Mouse (Mus musculus): ENCODE measurements around the gene Hivep3.

The Hivep3 gene

DNA sequence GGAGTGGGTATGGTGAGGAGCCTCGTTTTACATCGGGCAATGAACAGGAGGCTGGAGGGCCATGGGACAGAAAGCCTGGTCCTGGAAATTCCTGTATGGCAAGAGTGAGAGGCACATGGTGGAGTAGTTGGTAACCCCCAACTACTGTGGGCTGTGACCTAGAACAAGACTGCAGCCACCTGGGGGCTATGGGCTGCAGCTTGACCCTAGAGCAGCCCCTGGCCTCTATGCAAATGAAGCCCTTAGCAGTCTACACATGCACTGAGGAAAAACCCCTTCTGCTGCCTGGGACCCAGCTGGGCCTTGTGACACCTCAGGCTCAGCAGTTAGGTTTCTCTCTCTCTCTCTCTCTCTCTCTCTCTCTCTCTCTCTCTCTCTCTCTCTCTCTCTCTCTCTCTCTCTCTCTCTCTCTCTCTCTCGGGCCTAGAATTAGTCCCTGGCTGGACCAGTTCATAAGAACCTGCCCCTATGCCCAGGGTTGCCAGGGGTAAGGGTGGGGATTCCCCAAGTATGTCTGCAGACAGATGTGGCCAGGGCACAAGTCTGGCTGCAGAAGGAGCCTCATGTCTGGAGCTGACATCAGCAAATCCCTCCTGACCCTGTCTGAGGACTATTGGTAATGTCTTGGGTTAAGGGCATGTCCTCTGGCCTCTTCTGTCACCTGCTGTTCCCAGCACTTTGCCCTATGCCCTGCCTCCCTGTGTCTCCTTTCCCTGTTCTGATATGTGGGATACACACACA is 243.0 kb downstream of the Hivep3 start:
- DNase-seq (ENCODE audit: low spot score in 2 of 2): peak; percentile 9 to 24

GRCm38 (mm10) chr4:119977817-119978491 is 244.4 kb downstream of the Hivep3 start:
- no peak for DNase-seq (ENCODE audit: low spot score in 2 of 2)

DNA sequence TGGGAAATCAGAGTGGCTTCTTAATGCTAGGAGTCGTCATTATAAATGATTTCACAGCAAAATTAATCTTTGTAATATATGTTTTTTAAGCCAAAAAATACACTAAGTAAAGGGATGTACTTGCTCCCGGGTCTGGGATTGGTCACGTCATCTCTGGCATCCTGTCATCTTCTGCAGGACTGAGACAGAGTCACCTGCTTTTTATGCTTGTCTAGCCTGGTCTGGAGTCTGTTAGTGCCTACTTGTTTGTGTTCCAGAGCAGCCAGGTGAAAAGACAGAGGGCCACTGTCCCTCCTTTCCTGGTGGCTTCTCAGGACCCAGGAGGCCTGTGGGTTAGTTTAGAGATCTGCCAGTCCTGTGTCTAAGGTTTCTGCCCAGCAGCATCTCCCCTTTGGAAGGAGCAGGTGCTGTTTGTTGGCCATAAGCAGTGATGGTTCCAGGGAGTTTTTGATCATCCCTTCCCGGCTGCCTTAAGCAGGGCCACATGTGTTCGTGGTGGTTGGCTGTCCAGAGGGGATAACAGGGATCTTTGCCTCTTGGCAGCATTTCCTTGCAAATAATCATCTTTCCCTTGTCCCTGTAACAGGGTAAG is 245.8 kb downstream of the Hivep3 start:
- no peak for DNase-seq (ENCODE audit: low spot score in 2 of 2)

DNA sequence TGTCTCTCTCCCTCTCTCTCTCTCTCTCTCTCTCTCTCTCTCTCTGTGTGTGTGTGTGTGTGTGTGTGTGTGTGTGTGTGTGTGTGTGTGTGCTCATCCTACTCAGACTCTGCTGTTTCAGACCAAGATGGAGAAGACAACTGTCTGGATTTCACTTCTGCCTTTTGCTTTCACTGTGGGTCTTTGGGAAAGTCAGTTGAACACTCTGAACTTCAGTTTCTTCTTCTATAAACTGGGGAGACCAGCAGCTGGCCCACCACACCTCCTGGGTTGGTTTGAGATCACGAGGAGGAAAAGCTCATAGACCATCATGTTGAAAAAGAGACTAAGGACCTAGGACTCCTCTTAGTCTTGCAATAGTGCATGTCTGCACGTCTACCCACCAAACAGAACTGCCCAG is 246.3 kb downstream of the Hivep3 start:
- no peak for DNase-seq (ENCODE audit: low spot score in 2 of 2)

DNA sequence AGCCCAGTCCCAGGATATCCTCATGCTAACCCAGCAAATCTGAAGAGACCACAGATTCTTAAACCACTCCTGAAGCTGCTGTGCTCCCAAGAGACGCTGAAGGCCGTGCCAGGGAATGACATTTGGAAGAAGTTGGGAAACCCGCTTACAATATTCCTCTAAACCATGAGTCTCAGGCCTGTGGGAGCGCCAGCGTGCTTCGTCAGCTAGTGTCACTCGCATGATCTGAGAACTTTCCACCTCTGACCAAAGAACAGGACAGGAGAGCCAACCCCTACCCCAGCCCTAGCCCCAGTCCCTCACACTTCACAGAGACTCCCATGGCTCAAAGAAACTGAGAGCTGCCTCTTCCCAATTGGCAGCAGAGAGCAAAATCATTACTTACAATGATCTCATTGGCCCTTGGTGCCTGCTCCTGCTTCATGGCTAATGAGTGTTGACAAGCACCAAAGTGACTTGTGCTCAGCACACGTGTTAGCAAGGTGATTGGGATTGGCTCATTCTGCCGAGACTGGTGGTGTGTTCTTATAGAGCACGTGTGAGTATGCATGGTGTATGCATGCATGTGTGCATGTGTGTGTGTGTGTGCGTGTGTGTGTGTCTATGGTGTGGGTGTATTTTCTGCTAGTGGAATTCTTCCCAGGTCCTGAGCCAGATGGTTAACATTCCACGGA is 247.6 kb downstream of the Hivep3 start:
- no peak for DNase-seq (ENCODE audit: low spot score in 2 of 2)

GRCm38 (mm10) chr4:119986065-119986464 is 252.5 kb downstream of the Hivep3 start:
- DNase-seq (ENCODE audit: low spot score in 2 of 2): no peak

DNA sequence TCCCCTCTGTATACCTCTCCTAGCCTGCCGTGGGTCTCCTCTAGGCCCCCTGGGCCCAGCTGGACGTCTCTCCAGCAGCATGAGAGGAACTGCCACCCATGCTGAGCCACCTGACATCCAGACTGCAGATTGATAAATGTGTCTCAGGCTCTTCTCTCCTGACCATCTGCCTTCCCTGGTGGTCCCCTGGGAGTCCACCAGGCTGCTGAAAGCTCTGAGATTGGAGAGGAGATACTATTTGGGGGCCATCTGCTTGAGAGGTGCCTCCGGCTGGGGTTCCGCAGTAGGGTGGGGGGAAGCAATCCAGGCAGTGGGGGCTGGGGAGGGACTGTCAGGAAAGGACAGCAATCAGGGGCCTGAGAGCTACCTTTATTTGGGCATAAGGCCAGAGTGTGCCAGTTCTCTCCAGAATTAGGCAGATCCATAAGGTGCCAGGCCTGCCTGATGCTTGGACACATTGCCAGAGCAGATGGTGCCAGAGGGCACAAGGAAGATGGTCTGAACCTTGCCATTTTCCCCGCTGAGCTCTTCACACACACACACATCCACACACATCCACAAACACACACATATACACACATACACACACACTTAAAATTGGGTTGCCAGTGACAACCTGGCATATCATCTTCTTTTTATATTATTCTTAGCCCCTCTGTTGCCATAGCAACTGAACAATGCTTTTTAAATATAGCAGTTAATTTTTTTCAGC is 253.2 kb downstream of the Hivep3 start:
- no peak for DNase-seq (ENCODE audit: low spot score in 2 of 2)

GRCm38 (mm10) chr4:119987376-119988087 is 253.9 kb downstream of the Hivep3 start:
- no peak for DNase-seq (ENCODE audit: low spot score in 2 of 2)

- no peak for DNase-seq (ENCODE audit: low spot score in 2 of 2)
These were observed 255.6 kb downstream of the Hivep3 start for GRCm38 (mm10) chr4:119989031-119989693.

- no peak for DNase-seq (ENCODE audit: low spot score in 2 of 2)
These were observed 256.8 kb downstream of the Hivep3 start for GRCm38 (mm10) chr4:119990346-119990745.

- no peak for DNase-seq (ENCODE audit: low spot score in 2 of 2)
These were observed 257.3 kb downstream of the Hivep3 start for GRCm38 (mm10) chr4:119990841-119991240.

DNA sequence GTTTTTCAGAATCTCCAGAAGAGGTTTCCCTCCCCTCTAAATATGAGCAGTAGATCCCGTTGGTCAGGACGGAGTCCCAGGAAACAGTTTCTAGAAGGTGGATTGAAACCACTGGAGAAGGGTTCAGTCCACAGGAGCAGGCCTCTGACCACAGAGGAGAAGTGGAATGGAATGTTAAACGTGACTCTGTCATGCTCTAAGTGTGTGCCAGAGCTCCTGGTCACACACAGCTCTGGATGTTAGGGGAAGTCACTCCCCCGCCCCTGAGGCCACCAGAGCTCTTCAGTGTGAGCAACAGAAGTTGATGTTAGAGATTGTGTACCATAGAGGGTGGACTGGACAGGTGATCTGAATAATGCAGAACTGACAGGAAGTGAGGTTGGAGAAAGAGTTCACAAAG is 258.2 kb downstream of the Hivep3 start:
- no peak for DNase-seq (ENCODE audit: low spot score in 2 of 2)

GRCm38 (mm10) chr4:119996377-119996776 is 262.8 kb downstream of the Hivep3 start:
- no peak for DNase-seq (ENCODE audit: low spot score in 2 of 2)

GRCm38 (mm10) chr4:119997351-119997750 is 263.8 kb downstream of the Hivep3 start:
- DNase-seq (ENCODE audit: low spot score in 2 of 2): no peak

- DNase-seq (ENCODE audit: low spot score in 2 of 2): no peak
These were observed 265.3 kb downstream of the Hivep3 start for GRCm38 (mm10) chr4:119998911-119999310.

- DNase-seq (ENCODE audit: low spot score in 2 of 2): no peak
These were observed 267.3 kb downstream of the Hivep3 start for GRCm38 (mm10) chr4:120000881-120001280.

DNA sequence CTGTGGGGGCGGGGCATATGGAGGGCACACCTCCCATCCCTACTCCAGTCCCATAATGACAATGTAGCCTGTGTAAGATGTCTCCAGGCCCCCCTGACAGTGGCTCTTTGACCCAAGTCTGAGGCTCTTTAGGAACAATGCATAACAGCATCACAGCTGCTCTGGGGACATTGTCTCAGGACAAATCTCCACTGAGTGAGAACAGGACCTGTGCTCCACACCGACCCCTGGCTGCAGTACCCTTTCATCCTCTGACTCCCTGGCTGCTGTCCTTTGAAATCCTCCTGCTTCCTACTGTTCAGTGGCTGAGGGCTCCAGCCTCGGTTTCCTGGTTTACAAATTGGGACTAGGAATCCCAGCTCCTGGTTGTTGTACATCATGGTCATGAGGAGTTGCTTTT is 269.4 kb downstream of the Hivep3 start:
- DNase-seq (ENCODE audit: low spot score in 2 of 2): no peak

- no peak for DNase-seq (ENCODE audit: low spot score in 2 of 2)
These were observed 272.5 kb downstream of the Hivep3 start for GRCm38 (mm10) chr4:120006046-120006445.

DNA sequence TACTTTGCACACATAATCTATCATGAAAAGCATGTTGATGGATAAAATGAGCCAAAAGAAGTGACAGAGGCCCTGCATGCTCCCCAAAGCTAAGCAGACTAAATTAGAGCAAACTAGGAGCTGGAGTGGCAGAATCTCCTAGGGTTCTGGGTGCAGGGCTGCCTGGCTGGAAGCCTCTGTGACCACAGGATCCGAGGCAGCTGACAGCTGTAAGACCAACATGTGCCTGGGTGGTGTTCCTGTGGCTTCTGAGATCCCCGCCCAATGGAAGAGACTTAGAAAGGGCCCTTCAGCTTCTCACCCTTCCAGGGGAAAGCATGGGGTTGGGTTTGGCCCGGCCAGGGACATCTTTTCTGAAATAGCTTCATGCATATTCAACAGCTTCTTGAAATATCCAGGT is 274.3 kb downstream of the Hivep3 start:
- no peak for DNase-seq (ENCODE audit: low spot score in 2 of 2)

- DNase-seq (ENCODE audit: low spot score in 2 of 2): no peak
These were observed 275.6 kb downstream of the Hivep3 start for GRCm38 (mm10) chr4:120009151-120009550.

GRCm38 (mm10) chr4:120011788-120012187 is 278.2 kb downstream of the Hivep3 start:
- peak; percentile 19 to 22 for DNase-seq (ENCODE audit: low spot score in 2 of 2)
